Mouse (Mus musculus): ENCODE results near the gene Ptger3.

- no peak for TF ChIP-seq CTCF (IDR thresholded peaks at IDR 0.05; ENCODE audit: borderline replicate concordance, insufficient read depth, low read length)
- no peak for TF ChIP-seq POLR2A (IDR thresholded peaks at IDR 0.05; ENCODE audit: low read depth, low read length)
Observed at GRCm38 (mm10) chr3:157635713-157636112, 69.0 kb downstream of the Ptger3 start.

Measured in embryonic fibroblast, embryonic 13.5 days (primary cell).